Mouse (Mus musculus): ENCODE data around the gene Lzic. TPM values are rescaled to one million over a fixed set of nuclear protein-coding genes. Genes with fewer than 3 reads are reported as not detected.
"Not testable (repeated sequence)": the region's sequence is repeated elsewhere in the genome, so short reads cannot be mapped to it uniquely, and the experiment has no call there.

Gene Lzic
- polyA plus RNA-seq (2015; fragmentation: Nextera tagmentation; extraction: Ambion mirVana): 37.9 and 40.0 TPM in 2 replicates

DNA sequence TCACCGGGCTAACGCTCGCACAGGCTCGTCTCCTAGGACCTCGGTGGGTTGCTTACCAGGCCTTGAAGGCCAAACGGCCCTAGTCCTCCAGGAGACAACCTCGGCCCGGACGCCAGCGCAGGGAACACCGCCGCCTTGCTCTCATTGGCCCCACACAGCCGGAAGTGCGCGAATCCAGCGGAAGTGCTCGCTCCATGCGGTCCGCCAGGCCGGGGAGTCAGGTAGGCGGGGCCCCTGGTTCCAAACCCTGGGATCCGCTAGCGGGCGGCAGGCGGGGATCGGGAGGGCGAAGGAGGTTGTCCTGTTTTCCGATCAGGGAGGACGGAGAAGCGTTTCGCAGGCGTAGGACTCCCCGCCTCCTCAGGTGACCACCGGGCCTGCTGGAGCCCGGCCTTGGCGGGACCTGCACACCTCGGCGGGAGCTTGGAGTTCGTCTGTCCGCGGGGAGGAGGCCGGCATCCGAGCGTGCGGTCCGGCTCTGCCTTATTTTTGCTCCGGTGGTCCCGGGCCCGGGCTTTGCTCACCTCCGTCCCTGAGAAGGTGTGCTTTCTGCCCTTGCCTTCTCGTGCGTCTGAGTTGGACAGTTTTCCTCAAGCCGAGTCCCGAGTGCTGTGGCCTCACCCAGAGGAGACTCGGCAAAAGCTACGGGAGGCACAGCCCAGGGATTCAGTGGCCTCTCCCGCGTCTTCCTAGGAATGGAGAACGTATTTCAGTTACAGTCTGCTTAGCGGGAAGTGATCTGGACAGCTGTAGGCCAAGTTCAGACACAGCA, at the start of gene Lzic, which contains the start of gene Nmnat1:
Lzic (plus strand) TSS at position 177 of the 772 bp plus-strand sequence.
Nmnat1 (minus strand) TSS at position 150 of the 772 bp plus-strand sequence.
- peaks cover 32% of the 10 kb centered on the region for H3K36me3 ChIP-seq
- peak; percentile 99 for ATAC-seq (ENCODE audit: low FRiP score)
- peak within 1 kb of the TSS; percentile 83 for H3K4me3 ChIP-seq (replicated peaks)
- H3K9me3 ChIP-seq (replicated peaks): no peaks in the 10 kb centered on the region
- peak within 1 kb of the TSS; percentile 86 for H3K4me2 ChIP-seq
- peak within 1 kb of the TSS; percentile 73 for H3K9ac ChIP-seq (replicated peaks)
- peaks cover 27% of the 10 kb centered on the region for H3K4me1 ChIP-seq
- H3K27ac ChIP-seq (replicated peaks): peak within 1 kb of the TSS; percentile 82
- under 1% methylated on average over 59 of the region's 60 CpGs for WGBS
- no peaks in the 10 kb centered on the region for H3K27me3 ChIP-seq (replicated peaks)

DNA sequence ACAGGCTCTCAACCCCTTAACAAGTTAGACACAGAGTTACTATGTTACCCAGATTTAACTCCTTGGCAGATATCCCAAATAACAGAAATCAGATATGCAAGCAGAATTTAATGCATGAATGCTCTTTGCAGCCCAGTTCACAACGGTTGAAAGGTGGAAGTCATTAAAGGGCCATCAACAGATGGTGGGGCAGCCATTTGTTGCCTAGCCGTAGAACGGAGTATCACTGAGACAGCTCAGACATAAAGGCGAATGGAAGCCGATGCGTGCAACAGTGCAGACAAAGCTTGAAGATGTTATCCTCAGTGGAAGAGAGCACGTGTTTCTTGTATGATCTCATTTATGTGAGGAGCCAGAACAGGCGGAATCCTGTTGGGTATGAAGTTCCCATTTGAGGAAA, 44.5 kb upstream of the Lzic start:
- Histone ChIP-seq H3K36me3 (no peaks in the 10 kb centered on the region), H3K9me3 (replicated peaks) (no peaks in the 10 kb centered on the region), H3K27me3 (replicated peaks) (no peaks in the 10 kb centered on the region), H3K27ac (replicated peaks) (no peak overlapping the region), H3K9ac (replicated peaks) (no peak overlapping the region), H3K4me2 (no peak overlapping the region), H3K4me3 (replicated peaks) (no peak overlapping the region), H3K4me1 (peaks cover 15% of the 10 kb centered on the region)
- no peak for ATAC-seq (ENCODE audit: low FRiP score)
- WGBS: 55% methylated on average over 8 of the region's 8 CpGs

DNA sequence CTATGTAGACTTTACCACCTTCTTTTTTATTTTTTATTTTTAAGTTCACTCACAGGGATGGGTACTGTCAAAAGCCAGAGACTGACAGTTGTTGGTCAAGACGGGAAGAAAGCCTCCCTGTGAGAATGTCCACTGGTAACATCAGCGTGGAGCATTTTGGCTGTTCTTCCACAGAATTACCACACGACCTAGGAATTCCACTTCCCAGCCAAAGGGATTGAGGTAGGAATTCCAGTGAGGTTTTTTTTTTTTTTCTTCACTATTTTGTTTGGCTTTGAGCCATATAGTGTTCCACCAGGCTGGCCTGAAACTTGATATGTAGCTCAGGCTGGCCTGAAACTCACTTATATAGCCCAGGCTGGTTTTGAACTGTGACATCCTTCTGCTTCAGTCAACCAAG, 42.6 kb upstream of the Lzic start:
- WGBS: 70% methylated on average over 3 of the region's 3 CpGs
- H3K9ac ChIP-seq (replicated peaks): no peak overlapping the region

DNA sequence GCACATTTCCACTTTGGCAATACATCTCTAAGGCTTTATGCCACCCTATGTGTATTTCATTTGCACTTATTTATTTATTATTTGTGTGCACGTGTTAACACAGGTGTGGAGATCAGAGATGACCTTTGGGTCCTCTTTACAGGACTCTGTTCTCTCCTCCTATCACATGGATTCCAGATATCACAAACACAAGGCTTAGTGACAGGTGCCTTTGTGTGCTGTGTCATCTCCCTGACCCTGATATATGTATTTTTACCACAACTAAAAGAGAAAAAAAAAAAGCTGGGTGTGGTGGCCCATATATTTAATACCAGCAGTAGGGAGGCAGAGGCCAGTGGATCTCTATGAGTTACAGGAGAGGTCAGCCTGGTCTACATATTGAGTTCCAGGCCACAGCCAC, 40.6 kb upstream of the Lzic start:
- 53% methylated on average over 1 of the region's 1 CpGs for WGBS
- H3K36me3 ChIP-seq: no peaks in the 10 kb centered on the region
- H3K27ac ChIP-seq (replicated peaks): peak overlapping the region; percentile 94
- ATAC-seq (ENCODE audit: low FRiP score): no peak
- peak overlapping the region; percentile 56 for H3K9ac ChIP-seq (replicated peaks)
- peak overlapping the region; percentile 73 for H3K4me2 ChIP-seq
- peaks cover 23% of the 10 kb centered on the region for H3K4me1 ChIP-seq
- no peaks in the 10 kb centered on the region for H3K9me3 ChIP-seq (replicated peaks)
- no peak overlapping the region for H3K4me3 ChIP-seq (replicated peaks)
- no peaks in the 10 kb centered on the region for H3K27me3 ChIP-seq (replicated peaks)

More for the DNA sequence above, 42.6 kb upstream of the Lzic start:
- no peak for ATAC-seq (ENCODE audit: low FRiP score)
- Histone ChIP-seq H3K9me3 (replicated peaks) (no peaks in the 10 kb centered on the region), H3K27ac (replicated peaks) (no peak overlapping the region), H3K4me3 (replicated peaks) (no peak overlapping the region), H3K4me2 (no peak overlapping the region), H3K27me3 (replicated peaks) (no peaks in the 10 kb centered on the region), H3K36me3 (no peaks in the 10 kb centered on the region), H3K4me1 (peaks cover 23% of the 10 kb centered on the region)

DNA sequence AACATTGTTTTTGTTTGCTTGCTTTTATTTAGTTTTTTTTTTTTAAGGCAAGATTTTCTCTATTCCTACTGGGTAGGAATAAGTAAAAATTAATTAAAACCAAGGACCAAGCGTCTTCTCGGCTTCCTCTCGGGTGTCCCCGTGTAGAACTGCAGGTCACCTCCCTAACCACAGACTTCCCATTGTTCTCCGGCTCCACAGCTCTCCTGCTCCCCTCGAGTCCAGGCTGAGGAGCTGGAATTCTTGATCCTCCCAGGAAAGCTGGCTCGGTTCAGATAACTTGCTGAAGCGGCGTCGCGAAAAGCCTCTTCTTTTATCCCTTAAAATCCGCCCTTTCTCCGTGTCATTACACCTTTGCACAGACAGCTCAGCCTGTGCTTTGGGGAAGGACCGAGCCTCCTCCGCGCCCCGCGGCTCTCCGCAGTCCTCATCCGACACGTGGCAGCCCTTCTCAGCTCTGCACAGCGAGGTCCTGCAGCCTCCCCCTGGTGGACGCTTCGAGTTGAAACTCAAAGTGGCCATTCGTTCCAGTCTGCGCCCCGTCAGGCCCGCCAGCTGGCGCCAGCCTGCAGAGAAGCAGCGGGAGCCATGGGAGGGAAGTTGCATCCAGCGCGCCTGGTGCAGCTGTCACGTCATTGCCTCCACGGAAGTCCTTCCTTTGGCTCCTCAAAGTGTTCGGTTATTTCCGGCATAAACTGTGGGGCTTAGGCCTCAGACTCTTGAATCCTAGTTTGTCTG, 39.9 kb upstream of the Lzic start:
- Histone ChIP-seq H3K4me1 (peaks cover 23% of the 10 kb centered on the region), H3K4me3 (replicated peaks) (peak overlapping the region; percentile 40), H3K27ac (replicated peaks) (peak overlapping the region; percentile 94), H3K36me3 (no peaks in the 10 kb centered on the region), H3K9ac (replicated peaks) (peak overlapping the region; percentile 56), H3K9me3 (replicated peaks) (no peaks in the 10 kb centered on the region), H3K27me3 (replicated peaks) (no peaks in the 10 kb centered on the region), H3K4me2 (peak overlapping the region; percentile 73)
- peak; percentile 97 for ATAC-seq (ENCODE audit: low FRiP score)
- under 1% methylated on average over 36 of the region's 36 CpGs for WGBS

DNA sequence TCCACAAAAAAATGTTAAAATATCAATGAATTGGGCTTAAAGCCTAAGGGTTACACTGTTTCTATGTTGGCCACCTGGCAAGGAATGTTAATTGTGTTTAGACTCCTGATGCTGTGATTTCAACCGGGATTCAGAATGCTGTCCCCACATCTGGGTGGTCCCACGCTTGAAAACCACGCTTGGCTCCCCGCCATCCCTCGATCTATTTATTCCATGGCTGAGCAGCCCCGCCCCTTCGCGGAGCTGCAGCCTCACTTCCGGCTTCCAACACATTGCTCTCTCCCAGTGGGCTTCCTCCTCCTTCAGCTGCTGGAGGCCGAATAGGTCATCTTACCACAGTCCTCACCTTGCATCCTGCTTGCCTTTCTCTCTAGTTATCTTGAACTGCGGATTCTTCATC, 39.2 kb upstream of the Lzic start:
- ATAC-seq (ENCODE audit: low FRiP score): peak; percentile 67; the same call in 1 of the 2 replicates
- H3K9ac ChIP-seq (replicated peaks): peak overlapping the region; percentile 56
- H3K27me3 ChIP-seq (replicated peaks): no peaks in the 10 kb centered on the region
- peaks cover 20% of the 10 kb centered on the region for H3K4me1 ChIP-seq
- no peaks in the 10 kb centered on the region for H3K9me3 ChIP-seq (replicated peaks)
- peak overlapping the region; percentile 94 for H3K27ac ChIP-seq (replicated peaks)
- peak overlapping the region; percentile 40 for H3K4me3 ChIP-seq (replicated peaks)
- no peaks in the 10 kb centered on the region for H3K36me3 ChIP-seq
- H3K4me2 ChIP-seq: peak overlapping the region; percentile 73
- WGBS: 2% methylated on average over 11 of the region's 11 CpGs

DNA sequence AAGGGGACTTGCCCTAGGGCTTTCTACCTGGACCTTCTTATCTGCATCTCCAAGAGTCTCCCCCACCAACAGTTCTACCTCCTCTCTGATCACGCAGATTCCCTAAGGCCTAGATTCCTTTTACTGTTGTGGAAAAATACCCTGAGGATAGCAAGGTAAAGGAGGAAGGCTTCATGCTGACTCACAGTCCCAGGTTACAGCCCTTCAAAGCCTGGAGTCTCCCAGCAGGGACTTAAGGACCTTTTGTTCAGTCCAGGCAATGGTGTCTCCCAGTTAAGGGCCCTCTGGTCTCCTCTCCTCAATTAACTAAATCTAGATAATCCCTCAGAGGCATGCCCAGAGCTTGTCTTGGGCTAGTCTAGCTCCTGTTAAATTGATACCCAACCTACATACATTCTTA, 38.7 kb upstream of the Lzic start:
- Histone ChIP-seq H3K4me1 (peaks cover 20% of the 10 kb centered on the region), H3K36me3 (no peaks in the 10 kb centered on the region), H3K4me2 (peak overlapping the region; percentile 73), H3K27ac (replicated peaks) (peak overlapping the region; percentile 94), H3K9me3 (replicated peaks) (no peaks in the 10 kb centered on the region), H3K4me3 (replicated peaks) (no peak overlapping the region), H3K9ac (replicated peaks) (peak overlapping the region; percentile 56; the same call in 1 of the 2 replicates), H3K27me3 (replicated peaks) (no peaks in the 10 kb centered on the region)
- whole genome bisulfite sequencing: 37% methylated on average over 1 of the region's 1 CpGs
- no peak for ATAC-seq (ENCODE audit: low FRiP score)

DNA sequence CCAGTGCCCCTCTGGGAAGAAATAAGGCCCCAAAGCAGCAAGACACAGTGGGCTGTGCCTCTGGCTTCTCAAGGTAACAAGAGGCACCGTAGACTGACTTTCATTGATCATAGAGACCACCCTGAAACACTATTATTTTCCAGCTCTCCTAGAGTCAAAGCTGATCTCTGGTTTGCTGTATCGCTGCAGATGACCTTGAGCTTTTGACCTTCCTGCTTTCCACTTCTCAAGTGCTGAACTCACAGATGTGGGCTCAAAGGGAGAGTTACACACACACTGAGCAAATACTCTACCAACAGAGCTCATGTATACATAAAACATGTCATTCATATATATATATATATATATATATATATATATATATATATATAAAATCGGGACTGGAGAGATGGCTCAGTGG, 34.4 kb upstream of the Lzic start:
- Histone ChIP-seq H3K4me1 (peaks cover 8% of the 10 kb centered on the region), H3K9me3 (replicated peaks) (no peaks in the 10 kb centered on the region), H3K27ac (replicated peaks) (no peak overlapping the region), H3K4me2 (no peak overlapping the region), H3K4me3 (replicated peaks) (no peak overlapping the region), H3K36me3 (no peaks in the 10 kb centered on the region), H3K9ac (replicated peaks) (no peak overlapping the region), H3K27me3 (replicated peaks) (no peaks in the 10 kb centered on the region)
- WGBS: 86% methylated on average over 3 of the region's 3 CpGs
- no peak for ATAC-seq (ENCODE audit: low FRiP score)

DNA sequence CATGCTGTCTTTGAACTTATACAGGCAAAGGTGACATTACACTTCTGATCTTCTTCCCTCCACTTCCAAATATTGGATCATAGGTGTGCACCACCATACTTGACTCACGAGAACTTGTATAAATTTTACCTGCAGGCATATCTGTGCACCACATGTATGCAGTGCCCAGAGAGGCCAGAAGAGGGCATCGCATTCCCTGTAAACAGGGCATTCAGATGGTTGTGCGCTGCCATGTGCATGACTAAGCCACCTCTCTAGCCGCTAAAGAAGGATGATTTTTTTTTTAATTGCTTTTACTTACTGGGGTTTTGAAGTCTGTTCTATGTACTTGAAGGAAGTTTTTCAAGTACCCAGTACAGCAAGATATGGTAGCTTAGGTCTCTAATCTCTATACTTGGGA, 31.4 kb upstream of the Lzic start:
- H3K9ac ChIP-seq (replicated peaks): no peak overlapping the region
- no peaks in the 10 kb centered on the region for H3K36me3 ChIP-seq
- H3K27ac ChIP-seq (replicated peaks): no peak overlapping the region
- WGBS: 86% methylated on average over 4 of the region's 4 CpGs
- H3K9me3 ChIP-seq (replicated peaks): no peaks in the 10 kb centered on the region
- H3K4me1 ChIP-seq: no peaks in the 10 kb centered on the region
- no peak overlapping the region for H3K4me2 ChIP-seq
- no peak overlapping the region for H3K4me3 ChIP-seq (replicated peaks)
- no peak for ATAC-seq (ENCODE audit: low FRiP score)
- no peaks in the 10 kb centered on the region for H3K27me3 ChIP-seq (replicated peaks)

DNA sequence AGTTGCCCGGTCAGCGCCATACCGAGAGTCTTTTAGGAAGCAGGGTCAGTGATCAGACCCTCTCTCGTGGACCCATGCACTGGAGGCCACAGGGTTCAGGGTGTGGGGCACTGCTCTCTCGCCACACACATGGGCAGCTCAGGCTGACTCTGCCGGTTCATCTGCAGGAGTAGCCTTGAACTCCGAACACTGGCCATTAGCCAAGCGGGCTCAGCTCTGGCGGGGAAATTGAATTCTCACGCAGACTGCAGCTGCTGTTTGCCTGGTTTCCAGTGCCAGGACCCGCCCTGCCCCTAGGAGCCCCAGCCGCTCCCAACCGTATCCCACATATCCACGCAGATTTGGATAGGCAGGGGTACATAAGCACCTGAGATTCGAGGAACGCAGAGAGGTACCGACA, 30.8 kb upstream of the Lzic start:
- Histone ChIP-seq H3K9ac (replicated peaks) (no peak overlapping the region), H3K27ac (replicated peaks) (no peak overlapping the region), H3K4me2 (no peak overlapping the region), H3K4me1 (no peaks in the 10 kb centered on the region), H3K27me3 (replicated peaks) (no peaks in the 10 kb centered on the region), H3K9me3 (replicated peaks) (no peaks in the 10 kb centered on the region), H3K4me3 (replicated peaks) (no peak overlapping the region), H3K36me3 (no peaks in the 10 kb centered on the region)
- 87% methylated on average over 17 of the region's 17 CpGs for WGBS
- ATAC-seq (ENCODE audit: low FRiP score): no peak

DNA sequence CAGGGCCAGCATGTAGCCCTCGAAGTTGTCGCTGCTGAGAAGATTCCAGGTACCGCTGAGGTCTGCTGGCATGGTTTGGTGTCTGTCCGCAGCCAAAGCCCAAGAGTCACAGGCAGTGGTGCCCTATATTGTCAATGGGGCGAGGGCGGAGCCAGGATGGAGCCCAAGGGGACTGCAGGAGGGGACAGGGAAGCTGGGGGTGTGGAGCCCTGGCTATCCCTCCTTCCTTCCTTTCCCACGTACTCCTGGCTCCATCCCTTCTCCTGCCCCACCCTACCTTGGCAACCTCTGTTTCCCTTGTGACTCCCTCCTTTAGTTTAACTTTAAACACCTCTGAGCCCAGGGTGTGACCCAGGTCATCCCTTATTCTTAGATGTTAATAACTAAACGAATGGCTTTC, 30.1 kb upstream of the Lzic start, which contains the start of gene Rbp7:
Rbp7 (minus strand) TSS at position 100 of the 400 bp plus-strand sequence.
- H3K36me3 ChIP-seq: no peaks in the 10 kb centered on the region
- 54% methylated on average over 8 of the region's 8 CpGs for WGBS

DNA sequence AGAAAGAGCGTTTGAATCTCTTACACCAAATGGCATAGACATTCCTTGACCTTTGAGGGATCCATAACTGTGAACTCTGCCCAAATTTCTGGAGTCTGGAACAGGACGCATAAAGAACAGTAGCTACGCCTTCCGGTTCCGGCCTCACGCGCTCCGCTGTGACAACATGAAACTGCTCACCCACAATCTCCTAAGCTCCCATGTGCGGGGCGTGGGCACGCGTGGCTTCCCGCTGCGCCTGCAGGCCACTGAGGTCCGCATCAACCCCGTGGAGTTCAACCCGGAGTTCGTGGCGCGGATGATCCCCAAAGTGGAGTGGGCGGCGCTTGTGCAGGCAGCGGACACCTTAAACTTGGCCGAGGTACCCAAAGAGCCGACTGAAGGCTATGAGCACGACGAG, 27.9 kb upstream of the Lzic start:
- H3K27me3 ChIP-seq (replicated peaks); ATAC-seq (ENCODE audit: low FRiP score); H3K36me3 ChIP-seq; H3K4me3 ChIP-seq (replicated peaks); H3K4me2 ChIP-seq; H3K9me3 ChIP-seq (replicated peaks); H3K27ac ChIP-seq (replicated peaks); H3K4me1 ChIP-seq; H3K9ac ChIP-seq (replicated peaks): not testable (repeated sequence)
- 89% methylated on average over 27 of the region's 27 CpGs for WGBS

More for the DNA sequence above, 30.1 kb upstream of the Lzic start, which contains the start of gene Rbp7:
- ATAC-seq (ENCODE audit: low FRiP score): no peak
- Histone ChIP-seq H3K4me3 (replicated peaks) (no peak within 1 kb of the TSS), H3K27ac (replicated peaks) (no peak within 1 kb of the TSS), H3K4me2 (no peak within 1 kb of the TSS), H3K27me3 (replicated peaks) (no peaks in the 10 kb centered on the region), H3K9ac (replicated peaks) (no peak within 1 kb of the TSS), H3K9me3 (replicated peaks) (no peaks in the 10 kb centered on the region), H3K4me1 (no peaks in the 10 kb centered on the region)
